20 mouse cellular contexts compared by ENCODE assay signal in genomic region chr12:100711819-100712218, GRCm38 (mm10). TPM values are rescaled to one million over a fixed set of nuclear protein-coding genes. Genes with fewer than 3 reads are reported as not detected.
DNase-seq lines count a peak whose midpoint lies in the region; ATAC-seq and TF ChIP-seq lines count a peak whose summit lies in the region.
"Had no signal": no experiment of that assay in that cellular context is flagged by ENCODE, and none has a peak within 500 bp of the region (broad histone marks: within the 10 kb centered on the region; RNA-seq: fewer than 3 reads in every experiment).

No protein-coding gene starts in this region.

- TF ChIP-seq CTCF in liver, postnatal 0 days (IDR thresholded peaks at IDR 0.05; ENCODE audit: low read depth), result no peak
- TF ChIP-seq CTCF in G1E (IDR thresholded peaks at IDR 0.05; ENCODE audit: low read depth, low read length), result no peak

- H3K36me3 ChIP-seq in liver, postnatal 0 days (replicated peaks; ENCODE audit: insufficient read depth, low read length), result no peaks in the 10 kb centered on the region
- H3K36me3 ChIP-seq in liver, embryonic 11.5 days (ENCODE audit: control insufficient read depth, insufficient read depth, low read length), result no peaks in the 10 kb centered on the region
- H3K36me3 ChIP-seq in G1E (replicated peaks), result peaks cover 13% of the 10 kb centered on the region
- H3K36me3 ChIP-seq in hindbrain, embryonic 13.5 days, result no peaks in the 10 kb centered on the region
- H3K36me3 ChIP-seq: embryonic facial prominence, embryonic 12.5 days had no signal

- no peak overlapping the region; the same call in 1 of the 2 replicates for H3K4me2 ChIP-seq in liver, postnatal 0 days (ENCODE audit: low read depth, low read length)
- H3K4me2 ChIP-seq in liver, embryonic 11.5 days, result no peak overlapping the region
- H3K4me2 ChIP-seq in hindbrain, embryonic 13.5 days, result no peak overlapping the region
- H3K4me2 ChIP-seq: embryonic facial prominence, embryonic 12.5 days; heart, embryonic 11.5 days; midbrain, embryonic 11.5 days had no signal

- TF ChIP-seq EP300 in liver, postnatal 0 days (IDR thresholded peaks at IDR 0.05; ENCODE audit: low read depth), result peak; percentile 28; the same call in 1 of the 2 replicates

- WGBS in liver, postnatal 0 days (ENCODE audit: insufficient replicate concordance), result 36% methylated on average over 5 of the region's 5 CpGs
- 52% methylated on average over 5 of the region's 5 CpGs for WGBS in liver, embryonic 11.5 days
- 76% methylated on average over 5 of the region's 5 CpGs for WGBS in hindbrain, embryonic 13.5 days

- peak overlapping the region; percentile 13; the same call in 1 of the 2 replicates for H3K27ac ChIP-seq in liver, postnatal 0 days (ENCODE audit: low read depth)
- no peak overlapping the region for H3K27ac ChIP-seq in liver, embryonic 11.5 days (ENCODE audit: low read depth, low read length)
- H3K27ac ChIP-seq in hindbrain, embryonic 13.5 days, result no peak overlapping the region
- H3K27ac ChIP-seq: embryonic facial prominence, embryonic 12.5 days; hindbrain, postnatal 0 days; kidney, postnatal 0 days had no signal

- no peaks in the 10 kb centered on the region for H3K9me3 ChIP-seq in liver, postnatal 0 days (ENCODE audit: low read length)
- H3K9me3 ChIP-seq in liver, embryonic 11.5 days (ENCODE audit: control insufficient read depth, low read length), result no peaks in the 10 kb centered on the region
- H3K9me3 ChIP-seq in G1E (replicated peaks), result no peaks in the 10 kb centered on the region
- H3K9me3 ChIP-seq in hindbrain, embryonic 13.5 days, result no peaks in the 10 kb centered on the region
- H3K9me3 ChIP-seq: embryonic facial prominence, embryonic 12.5 days had no signal

- no peak overlapping the region for H3K4me3 ChIP-seq in liver, postnatal 0 days (ENCODE audit: low read depth, low read length)
- H3K4me3 ChIP-seq in liver, embryonic 11.5 days (ENCODE audit: low read depth, low read length), result no peak overlapping the region
- no peak overlapping the region; the same call in 1 of the 2 replicates for H3K4me3 ChIP-seq in G1E (ENCODE audit: low read depth, low read length)
- H3K4me3 ChIP-seq in hindbrain, embryonic 13.5 days, result no peak overlapping the region
- H3K4me3 ChIP-seq: embryonic facial prominence, embryonic 12.5 days had no signal

- no peak for ATAC-seq in liver, postnatal 0 days
- no peak for ATAC-seq in liver, embryonic 11.5 days (replicated peaks; ENCODE audit: low FRiP score)
- ATAC-seq in G1E (ENCODE audit: extremely low read depth, insufficient number of reproducible peaks, low FRiP score, poor library complexity, severe bottlenecking), result peak; percentile 40
- ATAC-seq in hematopoietic stem cell, adult 5-6 weeks (replicated peaks in 1 of 2; ENCODE audit: insufficient read depth in 1 of 2, low FRiP score in 2 of 2, low TSS enrichment in 1 of 2, low read depth in 1 of 2, poor library complexity in 2 of 2, severe bottlenecking in 2 of 2), result peak; percentile 14 to 44; a peak in 2 of 4 replicates
- ATAC-seq in hindbrain, embryonic 13.5 days (ENCODE audit: low FRiP score), result no peak
- ATAC-seq: forebrain, postnatal 0 days; hindbrain, postnatal 0 days had no signal

- DNase-seq in liver, postnatal 0 days, result no peak
- DNase-seq in liver, embryonic 11.5 days (ENCODE audit: low spot score), result no peak
- DNase-seq in G1E (ENCODE audit: low spot score), result no peak
- DNase-seq in thymus, postnatal 14 days, result peak; percentile 22
- no peak for DNase-seq in spleen, postnatal 14 days (ENCODE audit: low spot score in 2 of 2)
- DNase-seq in gastrocnemius, postnatal 10 days, result no peak
- DNase-seq: cerebellum, adult 8-10 months; forebrain, postnatal 0 days; heart, postnatal 4 days; kidney, adult 11 months; lung, adult 18-20 months; lung, postnatal 14 days; retina, postnatal 1 day had no signal

- peaks cover 9% of the 10 kb centered on the region for H3K4me1 ChIP-seq in liver, postnatal 0 days (ENCODE audit: insufficient read depth)
- H3K4me1 ChIP-seq in liver, embryonic 11.5 days (replicated peaks; ENCODE audit: control insufficient read depth, insufficient read depth, low read length), result peaks cover 15% of the 10 kb centered on the region
- H3K4me1 ChIP-seq in G1E (ENCODE audit: insufficient read depth, low read depth, low read length), result peaks cover 79% of the 10 kb centered on the region
- H3K4me1 ChIP-seq in hindbrain, embryonic 13.5 days (replicated peaks), result peaks cover 3% of the 10 kb centered on the region; the same call in 1 of the 2 replicates
- H3K4me1 ChIP-seq: embryonic facial prominence, embryonic 12.5 days had no signal

- H3K27me3 ChIP-seq in liver, postnatal 0 days (ENCODE audit: insufficient read depth, low read length), result no peaks in the 10 kb centered on the region
- H3K27me3 ChIP-seq in liver, embryonic 11.5 days (replicated peaks; ENCODE audit: control insufficient read depth, insufficient read depth, low read length), result no peaks in the 10 kb centered on the region
- H3K27me3 ChIP-seq in G1E (ENCODE audit: insufficient read depth, low read length), result no peaks in the 10 kb centered on the region
- no peaks in the 10 kb centered on the region for H3K27me3 ChIP-seq in hindbrain, embryonic 13.5 days
- H3K27me3 ChIP-seq: embryonic facial prominence, embryonic 12.5 days had no signal

- no peak overlapping the region for H3K9ac ChIP-seq in liver, postnatal 0 days (replicated peaks)
- H3K9ac ChIP-seq in liver, embryonic 11.5 days (ENCODE audit: low read depth, low read length), result no peak overlapping the region
- H3K9ac ChIP-seq in hindbrain, embryonic 13.5 days, result no peak overlapping the region
- H3K9ac ChIP-seq: embryonic facial prominence, embryonic 12.5 days; forebrain, postnatal 0 days had no signal

RNA-seq across cellular contexts. Expression of gene Rps6ka5, which starts 15.0 kb away (rescaled TPM):
- 1.3 and 1.6 TPM in 2 replicates for polyA plus RNA-seq in liver, postnatal 0 days (2015; fragmentation: Nextera tagmentation; extraction: Ambion mirVana)
- 2.5 and 3.0 TPM in 2 replicates for polyA plus RNA-seq in liver, embryonic 11.5 days (2014; fragmentation: Nextera tagmentation; extraction: Ambion mirVana)
- total RNA-seq in G1E (2014; fragmentation: Nextera tagmentation) (41.5 and 43.2 TPM in 2 replicates), G1E (2017) (52.2 TPM in 2 replicates)
- polyA plus RNA-seq in G1E (2012), result 10.9 and 12.6 TPM in 2 replicates
- 67.8 and 70.4 TPM in 2 replicates for total RNA-seq in hematopoietic stem cell, adult 5-6 weeks (2017)
- total RNA-seq in gastrocnemius, postnatal 10 days (2021), result 10 to 100 TPM; 10.4 to 11.5 TPM
- 5.3 and 7.1 TPM in 2 replicates for polyA plus RNA-seq in hindbrain, embryonic 13.5 days (2015; fragmentation: Nextera tagmentation; extraction: Ambion mirVana)

Comparison
In these comparisons a context has a peak if more than half of its experiments do, and no peak if none do; other contexts are left out.
1. ATAC-seq: peak in G1E (single experiment) and hematopoietic stem cell, adult 5-6 weeks (2 of 2); none in liver, postnatal 0 days (single experiment), liver, embryonic 11.5 days (single experiment) and hindbrain, embryonic 13.5 days (single experiment).